Mouse (Mus musculus) hematopoietic stem cell, adult 5-6 weeks (primary cell): ENCODE measurements around the gene Pnpla6. TPM values are rescaled to one million over a fixed set of nuclear protein-coding genes. Genes with fewer than 3 reads are reported as not detected.
"Not testable (repeated sequence)": the region's sequence is repeated elsewhere in the genome, so short reads cannot be mapped to it uniquely, and the experiment has no call there.

Source experiments
- ATAC-seq, 2 experiments: fragments of 125-278 bp in 1 of 2; replicated peaks in 1 of 2; 2 replicates each; pipeline ENCODE4 v1.8.0; 2016 to 2017; ENCODE audit warnings: inconsistent platforms in 2 of 2, mild to moderate bottlenecking in 2 of 2, moderate number of reproducible peaks in 2 of 2, low read depth in 1 of 2, moderate TSS enrichment in 1 of 2; ENCODE audit not compliant: low FRiP score in 2 of 2, poor library complexity in 2 of 2, severe bottlenecking in 2 of 2, insufficient read depth in 1 of 2, low TSS enrichment in 1 of 2
- total RNA-seq: library from RNA; stranded (forward); fragments of 172-1452, 232-1000 nt; gene quantifications from 2 replicates; pipeline ENCODE4 v1.2.3, GENCODE M21; 2017

Pnpla6 gene
- total RNA-seq, 1 experiment from 2014 or later = 34.5 TPM

DNA sequence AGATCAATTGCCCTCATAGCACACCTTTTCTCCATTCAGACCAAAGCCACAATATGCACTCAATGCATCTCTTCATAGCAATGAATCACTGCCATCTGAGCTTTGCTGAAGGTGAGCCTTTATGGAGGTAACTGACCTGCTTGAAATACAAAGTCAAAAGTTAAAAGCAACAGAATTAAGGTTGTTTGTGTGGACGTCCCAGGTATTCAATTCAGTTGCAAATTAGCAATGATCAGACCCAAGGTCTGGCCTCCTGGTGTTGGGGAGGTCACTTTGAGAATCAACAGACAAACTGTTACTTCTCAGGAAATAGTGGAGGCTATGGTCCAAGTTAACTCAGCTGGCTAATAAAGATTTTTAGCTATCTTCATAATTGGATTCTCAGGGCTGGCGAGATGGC, 31.3 kb downstream of the Pnpla6 start:
- no peak for ATAC-seq

DNA sequence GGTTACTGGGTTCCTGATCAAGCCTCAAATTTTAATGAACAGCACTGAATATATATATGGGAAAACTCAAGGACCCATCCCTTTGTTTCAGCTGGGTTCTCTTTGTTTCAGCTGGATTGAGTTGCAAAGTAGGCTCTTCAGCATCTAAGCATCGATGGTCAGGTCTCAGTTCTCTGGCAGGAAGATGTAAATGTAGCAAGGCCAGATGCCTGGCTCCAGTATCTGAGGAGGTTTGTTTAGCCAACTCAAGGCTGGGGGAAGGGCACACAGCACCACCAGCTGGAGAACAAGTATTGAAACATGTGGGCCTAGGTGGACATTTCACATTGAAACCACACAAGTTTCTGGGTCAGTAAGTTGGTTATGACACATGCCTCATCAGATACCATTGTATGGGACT, 37.1 kb downstream of the Pnpla6 start:
- no peak for ATAC-seq

GRCm38 (mm10) chr8:3556114-3556513, 40.9 kb downstream of the Pnpla6 start:
- ATAC-seq = peak; percentile 56 to 71; a peak in 2 of 4 replicates

DNA sequence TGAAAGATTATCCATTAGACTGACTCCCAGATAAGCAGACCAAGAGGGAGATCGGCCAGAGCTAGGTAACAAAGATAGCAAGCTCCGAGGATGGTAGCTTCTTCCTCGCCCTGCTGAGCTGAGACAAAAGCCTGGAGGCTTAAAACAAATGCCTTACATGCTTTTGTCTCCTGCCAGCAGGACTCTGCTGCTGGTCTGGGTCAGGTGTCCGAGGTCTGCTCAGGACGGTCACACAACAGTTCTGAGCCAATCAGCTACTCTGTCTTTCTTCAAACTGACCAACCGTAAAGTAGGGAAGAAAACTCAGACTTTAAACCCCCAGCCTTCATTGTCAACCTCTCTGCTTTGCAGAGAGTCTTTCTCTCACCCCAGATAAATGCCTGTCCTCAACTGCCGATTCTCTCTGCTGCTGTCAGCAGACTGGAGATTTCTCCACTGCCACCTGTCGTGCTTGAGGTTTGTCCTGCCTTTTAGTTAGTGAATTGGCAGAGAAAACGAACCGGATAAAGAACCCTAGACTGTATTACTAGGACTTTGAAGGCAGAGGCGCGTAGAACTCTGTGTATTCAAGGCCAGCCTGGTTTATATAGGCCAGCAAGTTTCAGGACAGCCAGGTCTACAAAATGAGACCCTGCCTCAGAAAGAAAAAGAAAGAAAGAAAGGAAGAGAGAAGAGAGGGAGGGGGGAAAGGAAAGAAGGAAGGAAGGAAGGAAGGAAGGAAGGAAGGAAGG, 52.6 kb downstream of the Pnpla6 start, which contains the start of gene C330021F23Rik:
TSS of gene C330021F23Rik (plus strand) at position 350 of the 731 bp plus-strand sequence.
- no peak for ATAC-seq

DNA sequence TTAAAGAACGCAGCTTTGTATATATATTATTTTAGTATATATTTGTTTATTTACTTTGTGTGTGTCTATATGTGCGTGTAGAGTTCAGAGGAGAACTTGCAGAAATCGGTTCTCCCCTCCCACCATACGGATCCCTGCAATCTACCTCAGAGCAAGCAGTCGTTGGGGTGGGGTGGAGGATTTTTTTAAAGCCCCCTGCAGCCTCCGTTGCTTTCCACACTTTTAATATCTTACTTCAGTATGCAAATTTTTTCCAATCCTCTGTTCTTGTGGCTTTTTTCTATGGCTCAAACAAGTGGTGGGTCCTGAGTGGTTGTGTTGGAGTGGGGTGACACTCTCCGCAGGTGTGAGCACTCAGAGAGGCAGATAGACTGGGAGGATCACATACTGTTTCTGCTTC, 53.2 kb downstream of the Pnpla6 start:
- ATAC-seq = no peak

GRCm38 (mm10) chr8:3569784-3570183, 54.6 kb downstream of the Pnpla6 start:
- no peak for ATAC-seq

DNA sequence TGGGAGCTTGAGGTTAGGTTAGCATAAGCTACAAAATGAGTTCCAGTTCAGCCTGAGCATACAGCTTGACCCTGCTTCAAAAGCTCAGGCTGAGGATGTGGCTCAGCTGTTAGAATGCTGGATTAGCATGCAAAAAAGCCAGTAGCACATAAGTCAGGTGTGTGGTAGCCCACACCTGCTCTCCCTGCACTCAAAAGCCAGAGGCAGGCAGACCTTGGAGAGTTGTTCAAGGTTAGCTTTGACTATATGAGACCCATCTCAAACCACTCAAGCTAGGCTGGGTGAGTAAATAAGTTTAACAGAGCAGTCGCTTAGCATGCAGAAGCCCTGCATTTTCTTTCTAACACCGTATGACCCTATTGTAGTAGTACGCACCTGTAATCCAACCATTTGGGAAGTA, 59.4 kb downstream of the Pnpla6 start:
- no peak for ATAC-seq

- ATAC-seq = no peak
These were observed 61.2 kb downstream of the Pnpla6 start for GRCm38 (mm10) chr8:3576211-3576960.

GRCm38 (mm10) chr8:3579390-3580364, 64.5 kb downstream of the Pnpla6 start:
- no peak for ATAC-seq

- ATAC-seq = not testable (repeated sequence)
These were observed 66.8 kb downstream of the Pnpla6 start for GRCm38 (mm10) chr8:3581961-3582360.

- ATAC-seq = no peak
These were observed 71.3 kb downstream of the Pnpla6 start for GRCm38 (mm10) chr8:3586452-3586851.

DNA sequence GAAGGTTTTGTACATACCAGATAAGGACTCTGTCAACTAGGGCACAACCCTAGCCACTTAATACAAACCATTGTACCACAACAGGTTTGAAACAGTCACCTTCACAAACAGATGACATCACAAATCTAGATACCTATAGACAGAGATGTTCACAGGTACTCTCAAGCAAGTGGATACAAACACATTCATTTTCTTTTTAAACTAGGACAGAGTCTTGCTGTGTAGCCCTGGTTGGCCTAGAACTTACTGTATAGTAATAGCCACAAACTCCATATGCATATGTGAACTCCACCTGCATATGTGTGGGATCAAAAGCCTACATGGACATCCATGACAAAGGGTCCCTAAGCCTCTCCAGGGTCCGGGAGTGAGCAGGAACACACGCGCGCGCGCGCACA, 71.8 kb downstream of the Pnpla6 start, which contains the start of gene Camsap3:
TSS of gene Camsap3 (plus strand) at position 301 of the 398 bp plus-strand sequence.
- no peak for ATAC-seq

- ATAC-seq = peak; percentile 40 to 65
These were observed 72.4 kb downstream of the Pnpla6 start for GRCm38 (mm10) chr8:3587391-3588257.

DNA sequence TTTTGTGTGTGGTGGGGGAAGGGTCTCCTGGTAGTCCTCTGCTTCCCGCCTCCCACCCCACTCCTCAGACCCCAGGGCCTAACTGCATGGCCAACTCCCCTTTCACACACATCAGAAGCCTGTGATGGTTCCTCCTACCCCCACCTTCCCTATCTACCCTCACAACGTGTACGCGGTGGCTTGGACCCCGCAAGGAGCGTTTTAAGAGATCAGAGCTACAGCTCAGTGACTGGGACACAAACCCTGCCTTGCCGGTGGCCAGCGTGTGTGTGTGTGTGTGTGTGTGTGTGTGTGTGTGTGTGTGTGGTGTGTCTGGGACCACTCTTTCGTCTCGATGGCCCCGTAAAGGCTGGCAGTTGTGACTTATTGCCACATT, 73.1 kb downstream of the Pnpla6 start:
- peak; percentile 38 to 63; a peak in 3 of 4 replicates for ATAC-seq

DNA sequence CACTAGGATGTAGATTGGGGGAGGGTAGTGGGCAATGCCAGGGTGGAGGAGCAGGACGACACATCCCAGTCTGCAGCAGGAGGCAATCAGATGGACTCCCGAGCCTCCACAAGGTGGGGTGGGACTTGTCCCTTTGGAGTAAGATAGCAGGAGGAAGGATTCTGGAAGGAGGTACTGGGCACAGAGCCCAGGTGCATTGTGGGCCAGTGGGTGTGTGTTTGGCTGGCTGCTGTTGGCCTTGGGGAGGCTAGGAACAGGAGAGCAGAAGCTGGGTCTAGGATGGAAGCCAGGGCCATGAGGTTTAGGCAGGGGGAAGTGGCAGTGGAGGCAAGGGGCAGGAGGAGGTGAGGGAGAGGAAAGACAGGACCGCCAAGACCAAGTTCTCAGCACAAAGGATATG, 78.3 kb downstream of the Pnpla6 start:
- ATAC-seq = peak; percentile 47 to 57; a peak in 2 of 4 replicates
